Mouse (Mus musculus) right cerebral cortex, adult 18-20 months (tissue): ENCODE measurements around the gene Gm2115.

Source experiments
- DNase-seq: peaks from one replicate; pipeline ENCODE4 v3.0.0; 2022; ENCODE audit warnings: mixed read lengths

Gene Gm2115

DNA sequence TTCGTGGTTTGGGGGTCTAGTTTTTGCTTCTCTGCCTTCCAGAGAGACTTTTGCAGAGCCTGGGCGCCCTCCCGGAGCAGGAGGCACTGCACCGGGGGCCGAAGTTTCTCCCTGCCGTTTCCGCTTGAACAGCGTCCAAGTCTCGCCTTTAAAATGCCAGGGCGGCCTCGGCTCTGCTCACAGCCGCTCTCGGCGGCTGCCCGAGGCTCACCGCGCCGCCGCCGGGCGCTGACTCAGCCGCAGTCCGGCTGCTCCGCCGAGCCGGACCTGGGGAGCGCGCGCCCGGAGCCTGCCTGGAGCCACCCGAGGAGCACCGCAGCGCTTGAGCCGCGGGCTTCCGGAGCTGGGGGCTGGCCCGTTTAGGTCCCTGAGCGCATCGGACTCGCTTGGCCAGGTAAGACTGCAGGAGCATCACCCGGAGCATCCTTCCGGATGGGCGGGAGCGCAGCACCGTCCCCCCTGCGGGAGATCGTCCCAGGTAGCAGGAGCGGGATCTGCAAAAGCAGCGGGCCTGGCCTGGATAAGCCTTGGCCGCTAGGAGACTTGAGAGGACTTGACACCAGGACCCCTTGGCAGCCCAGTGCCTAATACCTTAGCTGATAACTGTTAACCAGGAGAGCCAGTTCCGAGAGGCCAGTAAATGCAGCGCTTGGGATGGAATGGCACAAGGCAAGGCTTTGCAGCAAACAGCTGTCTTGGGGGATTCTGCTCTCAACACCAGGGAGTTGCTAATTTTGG lies at the start of gene Gm2115:
Gene Gm2115 (plus strand): TSS at position 159 of the 738 bp plus-strand sequence.
- DNase-seq: peak; percentile 59

- DNase-seq: no peak
Observed at GRCm38 (mm10) chr7:84483447-84484407, 45.0 kb upstream of the Gm2115 start.

- DNase-seq: no peak
Observed at GRCm38 (mm10) chr7:84486485-84486884, 42.3 kb upstream of the Gm2115 start.

DNA sequence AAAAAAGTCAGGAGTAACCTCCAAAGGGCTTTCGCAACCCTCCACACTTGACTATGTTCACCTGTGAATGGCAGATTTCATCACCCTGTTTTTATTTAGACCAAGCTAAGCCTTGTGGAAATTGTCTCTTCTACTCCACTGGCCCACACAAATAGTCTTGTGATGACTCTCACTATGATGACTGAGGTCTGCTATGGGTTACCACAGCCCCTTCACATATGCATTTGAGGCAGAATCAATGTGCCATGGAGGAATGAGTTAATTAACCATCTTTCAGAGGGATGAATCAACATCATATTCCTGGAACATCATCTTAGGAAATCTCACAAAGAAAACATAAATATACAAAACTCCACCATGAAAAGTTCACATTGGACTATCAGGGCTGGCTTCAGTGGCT lies 25.6 kb upstream of the Gm2115 start:
- no peak for DNase-seq

DNA sequence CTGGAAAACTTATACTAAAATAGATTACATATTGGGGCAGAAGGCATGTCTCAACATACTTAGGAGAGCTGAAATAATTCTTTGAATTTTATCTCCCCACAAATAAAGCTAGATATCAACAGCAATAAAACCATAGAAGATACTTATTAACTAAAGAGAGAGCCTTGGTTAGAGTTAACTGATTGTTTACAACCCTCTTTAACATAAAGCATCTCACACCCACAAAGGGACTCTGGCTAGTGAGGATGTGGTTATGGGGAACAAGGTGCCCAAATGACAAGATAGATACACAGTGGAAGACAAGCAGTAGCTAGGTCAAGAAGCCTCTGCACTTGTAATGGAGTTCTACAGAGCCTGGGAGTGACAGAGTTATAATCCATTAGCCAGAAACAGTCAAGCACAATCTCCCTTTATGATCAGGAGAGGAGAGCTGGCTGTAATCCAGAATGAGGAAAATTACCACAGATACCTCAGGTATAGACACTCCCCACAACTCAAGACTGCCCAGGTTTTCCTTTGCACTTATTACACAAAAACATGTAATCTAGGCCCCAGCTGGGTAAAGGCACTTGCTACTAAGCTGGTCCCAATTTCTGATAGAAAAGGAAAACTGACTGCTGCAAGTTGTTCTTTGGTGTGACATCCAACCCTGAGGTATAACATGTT lies 10.1 kb upstream of the Gm2115 start:
- DNase-seq: no peak

DNA sequence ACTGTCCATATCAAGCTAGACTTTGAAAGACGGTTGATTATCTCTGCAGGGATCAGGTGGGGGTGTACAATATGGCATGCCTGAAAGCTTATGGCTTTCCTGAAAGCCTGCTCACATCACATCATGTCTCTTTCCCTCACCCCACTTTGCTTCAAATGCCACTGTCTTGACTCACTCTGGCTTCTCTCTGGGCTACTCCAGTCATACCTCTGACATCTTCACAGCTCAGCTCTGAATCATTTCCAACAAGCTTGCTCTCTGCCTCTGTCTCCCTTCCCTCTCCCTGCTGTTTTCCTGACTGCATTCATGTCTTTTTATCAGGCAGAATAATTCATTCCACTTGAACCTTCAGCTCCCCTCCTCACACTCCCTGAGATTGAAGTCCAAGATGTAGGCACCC lies 7.4 kb upstream of the Gm2115 start:
- no peak for DNase-seq

- peak; percentile 34 for DNase-seq
Observed at GRCm38 (mm10) chr7:84522426-84522825, 6.3 kb upstream of the Gm2115 start.

DNA sequence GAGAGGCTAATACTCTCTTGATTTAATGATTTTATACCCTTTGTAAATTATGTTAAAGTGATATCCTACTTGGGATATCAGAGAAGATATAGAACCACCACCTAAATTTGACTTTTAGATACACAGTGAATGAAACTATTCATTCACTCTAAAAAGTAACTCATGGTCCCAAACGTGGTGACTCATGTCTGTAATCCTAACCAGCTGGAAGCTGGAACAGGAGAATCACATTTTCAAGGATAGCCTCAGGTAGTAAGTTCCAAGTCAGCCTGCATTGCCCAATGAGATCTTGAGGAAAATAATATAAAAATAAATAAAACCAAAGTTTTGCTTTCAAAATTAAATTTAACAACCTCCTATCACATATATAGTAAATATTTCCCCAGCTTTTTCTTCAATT lies 2.6 kb upstream of the Gm2115 start:
- DNase-seq: no peak

DNA sequence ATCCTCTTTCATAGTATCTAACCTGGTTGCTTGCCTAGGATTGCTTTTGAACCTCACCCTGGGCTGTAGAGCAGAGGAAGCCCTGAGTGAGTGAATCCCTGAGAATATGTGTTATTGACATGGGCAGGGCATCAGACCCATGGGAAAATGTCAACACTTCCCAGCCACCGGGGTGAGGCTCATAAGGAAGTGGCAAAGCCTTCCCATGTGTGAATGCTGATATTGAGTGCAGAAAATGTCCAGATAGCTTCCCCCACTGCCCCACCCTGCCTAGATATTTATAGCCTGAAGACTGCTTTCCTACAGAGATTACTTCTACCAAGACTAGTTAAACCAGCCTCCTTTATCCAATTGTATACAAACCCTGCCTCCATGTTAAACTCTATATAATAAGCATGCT lies 4.0 kb downstream of the Gm2115 start:
- DNase-seq: no peak

GRCm38 (mm10) chr7:84534632-84535031 lies 5.9 kb downstream of the Gm2115 start:
- DNase-seq: peak; percentile 5

GRCm38 (mm10) chr7:84544946-84545345 lies 16.2 kb downstream of the Gm2115 start:
- DNase-seq: no peak

DNA sequence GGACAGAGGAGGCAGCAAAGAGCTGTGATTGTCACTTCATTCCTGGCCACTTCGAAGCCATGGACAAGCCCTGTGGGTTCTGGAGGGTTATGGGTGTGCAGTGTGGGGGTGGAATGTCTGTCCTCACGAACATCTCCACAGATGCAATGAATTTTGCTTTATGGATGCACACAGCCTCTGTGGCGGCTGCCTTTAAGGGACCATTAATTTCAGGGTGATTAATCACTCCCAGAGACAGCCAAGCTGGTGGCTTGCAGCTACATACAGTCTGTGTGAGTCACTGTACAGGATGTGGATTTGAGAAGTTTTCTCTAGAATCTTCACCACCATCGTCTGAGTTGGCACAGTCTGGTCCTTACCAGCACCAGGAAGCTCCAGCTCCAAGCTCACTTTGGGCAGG lies 17.9 kb downstream of the Gm2115 start:
- no peak for DNase-seq

GRCm38 (mm10) chr7:84551472-84551871 lies 22.7 kb downstream of the Gm2115 start:
- no peak for DNase-seq

- no peak for DNase-seq
Observed at GRCm38 (mm10) chr7:84555294-84555693, 26.5 kb downstream of the Gm2115 start.

GRCm38 (mm10) chr7:84557332-84557731 lies 28.6 kb downstream of the Gm2115 start:
- DNase-seq: no peak

DNA sequence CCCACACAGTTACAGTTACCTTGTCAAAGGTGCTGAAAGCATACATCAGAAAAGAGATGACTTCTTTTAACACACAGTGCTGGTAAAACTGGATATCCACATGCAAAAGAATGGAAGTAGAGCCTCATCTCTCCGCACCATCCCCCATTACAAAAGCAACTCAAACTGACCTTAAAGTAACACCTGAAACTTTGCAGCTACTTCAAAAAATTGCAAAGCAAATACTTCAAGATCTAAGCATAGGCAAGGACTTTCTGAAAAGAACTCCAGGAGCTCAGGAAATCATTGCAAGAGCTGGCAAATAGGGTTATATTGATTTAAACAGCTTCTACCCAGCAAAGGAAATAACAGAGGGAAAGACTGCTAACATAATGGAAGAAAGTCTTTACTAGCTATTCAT lies 31.7 kb downstream of the Gm2115 start:
- no peak for DNase-seq

DNA sequence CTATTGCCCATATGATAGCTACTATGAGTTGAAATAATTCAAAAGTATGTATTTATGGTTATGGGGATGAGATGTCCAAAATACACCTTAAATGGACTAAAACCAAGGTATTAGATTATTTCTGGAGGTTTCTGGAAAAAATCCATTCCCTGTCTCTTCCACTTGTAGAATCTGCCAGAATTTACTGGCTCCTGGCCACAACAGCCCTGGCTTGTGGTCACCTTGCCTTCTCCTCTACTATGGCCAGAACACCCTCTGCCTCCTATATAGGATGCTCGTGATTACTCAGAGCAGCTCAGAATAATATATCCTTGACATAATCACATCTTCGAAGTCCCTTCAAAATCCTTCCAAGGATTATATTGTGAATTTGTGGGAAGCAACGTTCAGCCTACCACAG lies 35.5 kb downstream of the Gm2115 start:
- no peak for DNase-seq

DNA sequence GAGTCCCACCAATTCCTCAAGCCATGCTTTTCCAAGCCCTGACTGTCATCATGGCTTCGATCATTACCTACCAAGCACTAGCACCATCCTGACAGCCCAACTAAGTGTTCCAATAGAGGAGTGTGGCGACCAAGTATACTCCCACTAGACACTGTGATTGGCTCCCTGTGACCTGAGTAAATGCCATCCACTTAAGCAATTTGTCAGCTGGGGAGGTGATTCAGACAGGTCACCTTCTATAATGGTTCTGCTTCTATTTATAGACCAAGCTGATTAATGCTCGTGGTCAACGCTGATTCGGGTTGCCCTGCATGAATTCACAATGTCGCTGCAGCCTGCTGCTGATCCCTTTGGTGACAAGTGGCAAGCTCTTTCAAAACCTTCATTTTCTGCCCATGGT lies 37.4 kb downstream of the Gm2115 start:
- DNase-seq: no peak

DNA sequence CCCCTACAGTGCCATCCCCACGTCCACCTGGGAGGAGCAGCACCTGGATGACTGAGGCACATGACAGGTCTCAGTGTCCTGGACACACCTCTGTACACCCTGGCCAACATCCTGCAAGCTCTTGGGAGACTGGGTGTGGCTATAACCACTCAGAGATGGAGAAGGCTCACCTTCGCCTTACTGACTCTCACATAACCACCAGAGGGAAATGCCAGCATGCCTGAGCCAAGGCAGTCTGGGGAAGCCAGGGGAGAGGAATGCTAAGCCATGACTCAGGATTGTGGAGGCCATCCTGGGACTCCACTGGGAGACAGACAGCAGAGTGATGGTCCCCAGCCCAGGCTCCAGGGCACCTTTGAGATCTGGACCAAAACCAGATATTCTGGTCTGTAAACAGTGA lies 48.3 kb downstream of the Gm2115 start:
- DNase-seq: no peak

- peak; percentile 71 for DNase-seq
Observed at GRCm38 (mm10) chr7:84578841-84579240, 50.1 kb downstream of the Gm2115 start.

GRCm38 (mm10) chr7:84579769-84580168 lies 51.0 kb downstream of the Gm2115 start:
- peak; percentile 52 for DNase-seq

GRCm38 (mm10) chr7:84585086-84585485 lies 56.3 kb downstream of the Gm2115 start:
- no peak for DNase-seq

DNA sequence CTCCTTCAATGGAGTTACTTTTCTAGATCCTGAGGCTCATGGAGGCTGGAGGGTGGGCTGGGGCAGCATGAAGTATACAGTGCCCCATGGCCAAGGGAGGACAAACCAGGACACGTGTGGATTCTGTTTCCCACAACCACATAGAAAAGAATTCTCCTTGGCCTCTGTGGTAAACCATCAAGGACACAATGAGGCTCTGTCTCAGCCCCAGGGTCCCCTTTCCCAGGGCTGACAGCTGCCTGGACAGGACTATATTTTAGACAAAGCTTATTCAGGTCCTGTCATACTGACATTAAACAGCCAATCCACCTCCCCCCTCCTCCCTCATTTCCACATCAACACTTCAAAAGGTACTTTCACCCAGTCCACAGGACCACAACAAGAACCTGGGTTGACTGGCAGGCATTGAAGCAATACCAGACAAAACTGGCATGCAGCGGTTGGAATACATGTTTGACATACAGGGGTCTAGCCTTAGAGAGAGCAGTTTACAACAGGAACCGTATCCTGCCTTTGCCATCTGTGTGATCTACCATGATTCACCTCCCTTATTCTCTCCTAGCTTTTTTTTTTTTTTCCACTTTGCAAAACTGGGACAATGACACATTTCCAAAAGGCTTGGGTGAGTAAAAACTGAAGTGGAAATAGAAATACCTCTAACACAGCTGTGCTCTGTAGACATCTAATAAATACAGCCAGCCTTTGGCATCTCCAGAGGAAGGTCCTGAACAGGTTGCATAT lies 57.8 kb downstream of the Gm2115 start:
- DNase-seq: no peak
